Mouse (Mus musculus): ENCODE results near the gene Lcn12. TPM values are rescaled to one million over a fixed set of nuclear protein-coding genes. Genes with fewer than 3 reads are reported as not detected.

Lcn12 gene
- polyA plus RNA-seq (2014; fragmentation: Nextera tagmentation; extraction: Ambion mirVana), result not detected in 2 replicates

DNA sequence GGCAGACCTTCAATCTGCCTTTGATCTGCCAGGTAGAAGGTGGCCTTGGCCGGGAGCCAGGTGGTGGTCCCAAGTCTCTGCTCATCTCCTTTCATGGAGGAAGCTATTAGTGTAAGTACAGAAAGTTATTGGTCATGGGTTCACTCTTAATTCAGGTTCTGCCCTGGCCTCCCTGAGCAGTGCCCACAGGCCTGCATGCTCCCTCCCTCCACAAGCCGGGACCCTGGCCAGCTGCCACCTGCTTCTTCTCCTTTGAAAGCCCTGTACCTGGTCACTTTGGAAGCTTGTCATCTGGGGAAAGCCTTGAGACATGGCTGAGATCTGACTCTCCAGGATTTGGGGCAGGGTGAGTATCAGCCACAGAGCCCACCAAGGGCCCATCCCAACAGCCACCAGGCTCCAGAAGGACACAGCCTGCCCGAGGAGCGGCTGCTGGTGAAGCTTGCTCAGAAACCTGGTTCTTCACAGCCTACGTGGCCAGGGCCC lies at the start of gene Lcn12:
Gene Lcn12 (minus strand): TSS at position 436 of the 486 bp plus-strand sequence.
- WGBS, result 76% methylated on average over 5 of the region's 5 CpGs

DNA sequence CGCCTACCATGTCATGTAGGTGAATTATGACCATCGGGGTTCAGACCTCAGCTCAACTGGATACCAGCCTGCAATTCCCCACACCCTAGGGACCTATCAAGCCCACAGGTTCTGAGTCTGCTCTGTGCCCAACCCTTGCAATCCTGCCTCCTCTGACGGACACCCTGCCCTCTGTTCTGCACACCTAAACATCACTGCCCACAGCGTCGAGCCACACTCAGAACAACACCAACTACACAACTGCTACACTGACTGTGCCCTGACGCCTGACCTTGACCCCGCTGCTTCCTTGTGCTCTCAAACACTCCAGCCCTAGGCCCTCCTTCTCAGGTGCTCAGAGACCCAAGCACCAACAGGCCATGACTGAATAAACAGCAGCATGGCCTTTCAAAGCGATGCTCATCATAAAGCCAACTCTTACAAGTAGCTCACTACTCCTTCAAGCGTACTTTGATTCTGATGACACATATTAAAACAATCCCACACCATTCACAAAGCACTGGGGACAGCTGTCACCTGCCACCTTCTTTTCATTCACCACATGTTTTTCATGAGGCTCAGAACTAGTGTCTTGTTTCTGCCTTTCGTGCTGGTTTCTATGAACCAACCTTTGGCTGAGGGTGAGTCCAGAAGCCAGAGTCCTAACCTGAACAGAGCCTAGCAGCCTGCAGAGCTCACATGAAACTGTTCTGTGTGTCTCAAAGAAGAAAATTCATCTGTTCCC lies 48.1 kb upstream of the Lcn12 start:
- no peaks in the 10 kb centered on the region for H3K9me3 ChIP-seq (ENCODE audit: low read depth, low read length)
- no peak for DNase-seq
- 0 out of 2 replicates have a peak, but pooled peaks cover 9% of the 10 kb centered on the region for H3K4me1 ChIP-seq (ENCODE audit: insufficient read depth)
- WGBS, result 65% methylated on average over 10 of the region's 10 CpGs
- H3K36me3 ChIP-seq (ENCODE audit: insufficient read depth), result peaks cover 28% of the 10 kb centered on the region
- H3K27ac ChIP-seq (ENCODE audit: low read depth), result no peak overlapping the region
- H3K4me3 ChIP-seq (ENCODE audit: low read depth, low read length), result no peak overlapping the region
- no peak for ATAC-seq (ENCODE audit: insufficient read depth)
- no peak overlapping the region for H3K4me2 ChIP-seq
- no peak overlapping the region for H3K9ac ChIP-seq
- TF ChIP-seq CTCF (IDR thresholded peaks at IDR 0.05; ENCODE audit: low read depth), result no peak
- H3K27me3 ChIP-seq (ENCODE audit: insufficient read depth, low read length), result no peaks in the 10 kb centered on the region

More for the DNA sequence above, at the start of gene Lcn12:
- no peak for TF ChIP-seq CTCF (IDR thresholded peaks at IDR 0.05; ENCODE audit: low read depth)
- Histone ChIP-seq H3K9me3 (ENCODE audit: low read depth, low read length) (no peaks in the 10 kb centered on the region), H3K4me2 (no peak within 1 kb of the TSS), H3K4me3 (ENCODE audit: low read depth, low read length) (no peak within 1 kb of the TSS), H3K9ac (no peak within 1 kb of the TSS), H3K27me3 (ENCODE audit: insufficient read depth, low read length) (no peaks in the 10 kb centered on the region), H3K27ac (ENCODE audit: low read depth) (no peak within 1 kb of the TSS), H3K36me3 (ENCODE audit: insufficient read depth) (no peaks in the 10 kb centered on the region), H3K4me1 (ENCODE audit: insufficient read depth) (no peaks in the 10 kb centered on the region)
- DNase-seq (no peak), ATAC-seq (ENCODE audit: insufficient read depth) (no peak)

DNA sequence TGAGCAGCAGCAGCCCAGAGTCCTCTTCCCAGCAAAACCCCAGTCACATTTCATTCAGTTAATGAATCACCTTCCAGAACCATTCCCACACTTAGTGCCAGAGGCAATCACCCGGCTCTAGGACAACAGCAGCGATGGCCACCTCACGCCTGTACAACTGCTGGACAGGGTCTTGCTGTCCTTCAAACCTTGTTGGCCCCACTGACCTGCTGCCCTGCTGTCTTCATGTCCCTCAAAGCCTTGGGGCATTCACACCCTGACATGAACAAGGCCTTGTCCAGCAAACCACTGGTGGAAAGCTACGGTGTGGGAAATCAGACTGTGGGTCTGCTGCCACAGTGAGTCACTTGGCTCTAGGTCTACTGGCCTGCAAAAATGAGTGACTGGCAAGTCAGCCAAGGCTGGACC lies 46.8 kb upstream of the Lcn12 start:
- DNase-seq (no peak), ATAC-seq (ENCODE audit: insufficient read depth) (no peak)
- peaks cover 41% of the 10 kb centered on the region for H3K36me3 ChIP-seq (ENCODE audit: insufficient read depth)
- no peak for TF ChIP-seq CTCF (IDR thresholded peaks at IDR 0.05; ENCODE audit: low read depth)
- no peaks in the 10 kb centered on the region for H3K27me3 ChIP-seq (ENCODE audit: insufficient read depth, low read length)
- no peak overlapping the region for H3K4me2 ChIP-seq
- 91% methylated on average over 4 of the region's 4 CpGs for WGBS
- H3K9ac ChIP-seq, result no peak overlapping the region
- H3K27ac ChIP-seq (ENCODE audit: low read depth), result no peak overlapping the region
- no peaks in the 10 kb centered on the region for H3K9me3 ChIP-seq (ENCODE audit: low read depth, low read length)
- no peak overlapping the region for H3K4me3 ChIP-seq (ENCODE audit: low read depth, low read length)
- 0 out of 2 replicates have a peak, but pooled peaks cover 2% of the 10 kb centered on the region for H3K4me1 ChIP-seq (ENCODE audit: insufficient read depth)

DNA sequence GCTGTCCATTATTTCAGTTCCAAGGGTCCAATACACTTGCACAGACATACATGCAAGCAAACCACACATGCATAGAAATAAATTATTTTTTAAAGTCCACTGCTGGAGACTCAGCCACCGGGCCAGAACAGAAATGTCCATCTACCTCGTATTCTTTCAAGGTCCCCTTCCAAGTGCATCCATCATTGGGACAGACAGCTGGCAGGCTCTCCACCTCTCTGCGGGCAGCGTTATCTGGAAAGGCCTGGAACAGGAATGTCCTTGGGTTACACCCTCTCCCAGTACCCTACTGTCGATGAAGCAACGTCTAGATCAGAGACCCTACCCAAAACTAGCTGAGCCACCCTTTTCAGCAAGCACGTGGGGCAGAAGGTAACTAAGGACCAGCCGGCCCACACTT lies 42.8 kb upstream of the Lcn12 start:
- Histone ChIP-seq H3K36me3 (ENCODE audit: insufficient read depth) (peaks cover 61% of the 10 kb centered on the region), H3K9me3 (ENCODE audit: low read depth, low read length) (no peaks in the 10 kb centered on the region), H3K9ac (no peak overlapping the region), H3K4me1 (ENCODE audit: insufficient read depth) (no peaks in the 10 kb centered on the region), H3K4me2 (no peak overlapping the region), H3K27ac (ENCODE audit: low read depth) (no peak overlapping the region), H3K27me3 (ENCODE audit: insufficient read depth, low read length) (no peaks in the 10 kb centered on the region), H3K4me3 (ENCODE audit: low read depth, low read length) (no peak overlapping the region)
- no peak for ATAC-seq (ENCODE audit: insufficient read depth)
- no peak for TF ChIP-seq CTCF (IDR thresholded peaks at IDR 0.05; ENCODE audit: low read depth)
- WGBS, result 79% methylated on average over 8 of the region's 8 CpGs
- DNase-seq, result no peak

GRCm38 (mm10) chr2:25534866-25535182 lies 41.1 kb upstream of the Lcn12 start:
- Histone ChIP-seq H3K9ac (no peak overlapping the region), H3K27ac (ENCODE audit: low read depth) (no peak overlapping the region), H3K4me1 (ENCODE audit: insufficient read depth) (no peaks in the 10 kb centered on the region), H3K27me3 (ENCODE audit: insufficient read depth, low read length) (no peaks in the 10 kb centered on the region), H3K4me2 (no peak overlapping the region), H3K36me3 (ENCODE audit: insufficient read depth) (peaks cover 78% of the 10 kb centered on the region), H3K4me3 (ENCODE audit: low read depth, low read length) (no peak overlapping the region), H3K9me3 (ENCODE audit: low read depth, low read length) (no peaks in the 10 kb centered on the region)
- DNase-seq, result no peak
- WGBS, result 87% methylated on average over 2 of the region's 2 CpGs
- TF ChIP-seq CTCF (IDR thresholded peaks at IDR 0.05; ENCODE audit: low read depth), result no peak
- ATAC-seq (ENCODE audit: insufficient read depth), result no peak

DNA sequence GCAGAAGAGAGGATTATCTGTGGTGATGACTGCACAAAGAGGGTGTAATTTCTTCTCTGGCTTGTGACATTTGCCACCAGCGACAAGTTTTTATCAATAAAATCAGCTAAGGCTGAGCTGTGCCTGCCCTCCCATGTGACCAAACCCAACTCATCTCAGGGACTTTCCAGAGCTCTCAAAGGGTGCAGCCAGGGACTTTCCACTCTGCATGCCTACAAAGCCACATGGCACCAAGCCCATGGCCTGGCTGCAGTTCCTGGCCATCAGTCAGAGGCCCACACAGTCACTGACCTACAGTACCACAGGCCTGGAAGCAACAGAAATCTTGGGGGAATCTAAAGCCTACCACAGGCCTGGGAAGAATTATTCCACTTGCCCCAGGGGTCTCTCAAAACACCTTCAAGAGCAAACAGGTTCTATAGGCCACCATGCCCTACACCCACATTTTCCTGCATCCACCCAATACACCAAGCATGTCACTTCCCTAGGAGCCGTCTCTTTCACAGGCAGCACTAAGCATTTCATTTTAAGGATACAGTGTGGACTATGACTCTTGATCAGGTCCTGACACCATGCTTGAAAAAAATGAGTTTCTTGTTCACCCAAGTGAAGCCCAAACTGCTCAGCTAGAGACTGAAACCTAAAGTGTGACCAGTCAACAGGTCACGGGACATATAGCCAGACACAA lies 40.6 kb upstream of the Lcn12 start:
- no peak overlapping the region for H3K4me3 ChIP-seq (ENCODE audit: low read depth, low read length)
- no peak for TF ChIP-seq CTCF (IDR thresholded peaks at IDR 0.05; ENCODE audit: low read depth)
- H3K27me3 ChIP-seq (ENCODE audit: insufficient read depth, low read length), result no peaks in the 10 kb centered on the region
- no peak for ATAC-seq (ENCODE audit: insufficient read depth)
- H3K4me2 ChIP-seq, result no peak overlapping the region
- H3K9ac ChIP-seq, result no peak overlapping the region
- DNase-seq, result no peak
- H3K9me3 ChIP-seq (ENCODE audit: low read depth, low read length), result no peaks in the 10 kb centered on the region
- H3K4me1 ChIP-seq (ENCODE audit: insufficient read depth), result no peaks in the 10 kb centered on the region
- H3K36me3 ChIP-seq (ENCODE audit: insufficient read depth), result peaks cover 83% of the 10 kb centered on the region
- 89% methylated on average over 3 of the region's 3 CpGs for WGBS
- H3K27ac ChIP-seq (ENCODE audit: low read depth), result no peak overlapping the region

DNA sequence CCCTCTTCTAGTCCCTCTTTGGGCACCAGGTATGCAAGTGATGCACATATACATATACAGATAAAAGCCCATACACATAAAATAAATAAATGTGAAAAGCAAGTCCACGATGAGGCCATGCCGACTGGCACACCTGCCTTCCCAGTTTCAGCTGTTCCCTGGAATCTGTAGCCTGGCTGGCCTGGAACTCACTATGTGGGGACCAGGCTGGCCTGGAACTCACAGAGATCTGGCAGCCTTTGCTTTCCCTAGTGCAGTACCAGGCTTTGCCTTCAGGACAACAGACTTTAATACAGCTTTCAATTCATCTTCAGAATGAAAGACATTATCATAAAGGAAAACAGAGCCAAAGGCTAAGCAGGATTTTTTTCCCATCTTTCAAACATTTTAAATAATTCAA lies 40.0 kb upstream of the Lcn12 start:
- DNase-seq (no peak), ATAC-seq (ENCODE audit: insufficient read depth) (no peak)
- H3K4me1 ChIP-seq (ENCODE audit: insufficient read depth), result no peaks in the 10 kb centered on the region
- H3K4me2 ChIP-seq, result no peak overlapping the region
- no peak overlapping the region for H3K9ac ChIP-seq
- WGBS, result 93% methylated on average over 2 of the region's 2 CpGs
- no peak overlapping the region for H3K4me3 ChIP-seq (ENCODE audit: low read depth, low read length)
- H3K27ac ChIP-seq (ENCODE audit: low read depth), result no peak overlapping the region
- H3K9me3 ChIP-seq (ENCODE audit: low read depth, low read length), result no peaks in the 10 kb centered on the region
- no peaks in the 10 kb centered on the region for H3K27me3 ChIP-seq (ENCODE audit: insufficient read depth, low read length)
- H3K36me3 ChIP-seq (ENCODE audit: insufficient read depth), result peaks cover 86% of the 10 kb centered on the region
- no peak for TF ChIP-seq CTCF (IDR thresholded peaks at IDR 0.05; ENCODE audit: low read depth)
